Mouse (Mus musculus): ENCODE data around the gene Crip3.

Gene Crip3

DNA sequence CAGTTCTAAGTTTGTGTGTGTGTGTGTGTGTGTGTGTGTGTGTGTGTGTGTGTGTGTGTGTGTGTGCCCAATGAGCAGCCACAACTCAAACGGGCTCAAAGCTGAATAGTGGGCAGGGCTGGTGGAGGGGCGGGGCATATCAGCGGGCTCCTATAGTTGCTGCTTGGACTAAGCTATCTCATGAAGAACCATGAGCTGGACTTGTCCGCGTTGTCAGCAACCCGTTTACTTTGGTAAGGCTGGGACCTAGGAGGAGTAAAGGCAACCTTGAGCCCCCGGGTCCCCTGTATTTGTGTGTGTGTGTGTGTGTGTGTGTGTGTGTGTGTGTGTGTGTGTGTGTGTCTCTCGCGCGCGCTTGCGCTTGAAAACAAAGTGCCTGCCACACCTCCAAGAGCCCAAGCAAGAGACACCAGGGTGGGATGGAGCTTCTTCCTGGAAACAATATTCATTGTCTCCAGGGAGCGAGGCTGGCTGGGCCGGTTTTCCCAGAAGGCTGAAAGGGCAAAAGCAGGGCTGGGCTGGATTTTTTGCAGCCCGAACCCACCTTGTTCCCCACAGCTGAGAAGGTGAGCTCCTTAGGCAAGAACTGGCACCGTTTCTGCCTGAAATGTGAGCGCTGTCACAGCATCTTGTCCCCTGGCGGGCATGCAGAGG lies at the start of gene Crip3:
TSS of gene Crip3 (plus strand) at position 166 of the 654 bp plus-strand sequence.
- no peak for DNase-seq

DNA sequence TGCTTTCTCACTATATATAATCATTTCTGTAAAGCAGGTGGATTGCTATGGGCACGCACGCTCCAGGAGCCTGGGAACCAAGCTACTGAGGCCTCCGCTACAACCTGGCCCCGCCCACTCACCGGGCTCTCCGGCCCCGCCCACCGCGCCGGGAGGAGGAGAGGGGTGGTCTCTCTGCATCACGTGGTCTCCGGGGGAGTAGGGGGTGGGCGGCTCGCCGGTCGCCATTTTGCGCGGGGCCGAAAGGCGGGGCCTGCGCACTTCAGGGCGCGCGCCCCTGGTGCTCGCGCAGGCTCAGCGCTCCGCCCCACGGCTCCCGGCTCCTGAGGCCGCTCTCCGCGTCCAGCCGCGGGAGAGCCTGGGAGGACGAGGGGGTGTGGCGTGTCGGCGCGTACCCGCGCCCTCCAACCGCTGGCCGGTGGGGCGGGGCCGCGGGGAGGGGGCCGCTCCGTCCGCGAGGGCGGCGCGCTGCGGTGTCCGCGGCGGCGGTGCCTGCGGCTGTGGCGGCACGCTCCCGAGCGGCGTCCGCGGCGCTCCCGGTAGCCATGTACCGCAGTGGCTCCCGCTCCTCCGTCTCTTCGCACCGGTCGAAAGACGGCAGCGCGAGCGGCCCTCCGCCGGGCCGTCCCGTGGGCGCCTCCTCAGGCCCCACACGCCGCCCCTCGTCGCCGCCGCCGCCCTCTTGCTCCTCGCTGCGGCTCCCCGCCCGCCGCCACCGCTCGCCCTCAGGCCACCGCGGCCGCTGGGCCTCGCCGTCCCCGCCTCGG lies 45.2 kb upstream of the Crip3 start, which contains the start of gene Zfp318:
TSS of gene Zfp318 (plus strand) at position 438 of the 767 bp plus-strand sequence.
- peak; percentile 95 for DNase-seq

DNA sequence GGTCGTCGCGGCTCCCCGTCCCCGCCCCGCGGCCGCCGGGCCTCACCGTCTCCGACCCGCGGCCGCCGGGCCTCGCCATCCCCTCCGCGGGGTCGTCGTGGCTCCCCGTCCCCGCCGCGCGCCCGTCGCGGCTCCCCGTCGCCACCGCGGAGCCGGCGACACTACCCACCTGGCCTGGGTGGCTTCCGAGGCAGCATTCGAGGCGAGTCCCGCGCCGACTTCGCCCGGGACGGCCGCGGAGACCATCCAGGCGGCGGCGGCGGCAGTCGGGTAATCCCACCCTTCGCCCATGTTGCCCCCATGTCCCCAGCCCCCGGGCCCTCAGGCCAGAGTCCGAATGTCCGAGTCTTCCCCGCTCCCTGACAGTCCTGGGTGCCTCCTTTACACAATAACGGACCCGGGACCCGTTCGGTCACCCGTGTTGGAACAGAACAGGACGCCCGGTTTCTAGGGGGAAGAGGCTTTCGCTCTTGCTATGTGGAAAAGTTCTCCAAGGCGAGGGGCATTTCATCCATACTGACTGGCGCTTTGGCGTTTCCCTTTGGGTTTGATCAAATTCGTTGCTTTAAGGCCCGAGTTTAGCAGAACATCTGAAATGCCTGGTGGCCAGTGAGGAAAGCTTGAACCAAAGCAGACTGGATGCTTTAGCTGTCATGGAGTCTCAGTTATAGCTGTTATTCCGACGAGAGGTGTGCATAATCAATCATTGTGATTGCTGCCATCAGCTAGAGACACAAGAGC lies 44.5 kb upstream of the Crip3 start:
- DNase-seq, result peak; percentile 27

DNA sequence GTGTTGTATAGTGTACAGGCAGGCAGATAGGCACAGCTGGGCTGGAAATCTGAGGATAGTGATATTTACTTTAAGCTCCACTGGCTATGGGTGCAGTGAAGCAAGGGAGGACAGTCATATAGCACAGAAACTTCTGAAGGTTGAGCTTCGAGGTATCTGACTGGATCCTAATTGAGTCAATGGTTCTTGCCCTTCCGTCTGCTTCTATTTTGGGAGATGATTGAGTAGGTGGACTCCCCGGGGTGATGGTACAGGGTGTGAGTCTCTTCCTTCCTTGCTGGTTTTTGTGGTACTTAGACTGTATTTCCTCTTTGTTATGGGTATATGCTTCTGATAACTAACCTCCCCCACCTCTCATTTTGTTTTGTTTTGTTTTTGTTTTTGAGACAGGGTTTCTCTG lies 40.5 kb upstream of the Crip3 start:
- no peak for DNase-seq

DNA sequence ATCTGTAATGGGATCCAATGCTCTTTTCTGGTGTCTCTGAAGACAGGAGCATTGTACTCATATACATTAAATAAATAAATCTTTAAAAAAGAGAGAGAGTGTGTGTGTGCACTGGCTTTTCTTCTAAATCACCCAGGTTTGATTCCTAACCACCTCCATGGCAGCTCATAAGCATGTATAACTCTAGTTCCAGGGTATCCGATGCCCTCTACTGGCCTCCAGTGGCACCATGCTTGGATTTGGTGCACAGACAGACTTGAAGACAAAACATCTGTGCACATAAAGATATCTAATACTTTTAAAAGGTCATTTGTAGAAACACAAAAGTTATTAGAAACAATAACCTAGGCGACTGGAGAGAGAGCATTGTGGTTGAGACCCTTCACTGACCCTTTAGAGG lies 35.7 kb upstream of the Crip3 start:
- no peak for DNase-seq

DNA sequence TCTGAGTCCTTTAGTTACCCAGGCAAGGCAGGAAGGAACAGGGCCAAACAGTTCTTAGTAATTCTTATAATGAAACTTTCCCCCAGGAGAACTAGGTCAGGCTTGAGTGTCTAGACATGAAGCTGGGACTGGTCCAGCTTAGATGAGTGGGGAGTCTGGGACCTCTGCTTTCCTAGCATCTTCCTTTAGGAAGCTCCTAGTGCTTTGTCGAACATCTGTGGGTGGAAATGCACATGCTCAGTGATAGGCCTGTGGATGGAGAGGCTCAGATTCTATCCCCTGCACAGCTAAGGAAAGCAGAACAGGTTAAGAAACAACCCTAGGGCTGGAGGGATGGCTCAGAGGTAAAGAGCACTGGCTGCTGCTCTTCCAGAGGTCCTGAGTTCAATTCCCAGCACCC lies 34.1 kb upstream of the Crip3 start:
- DNase-seq, result no peak

DNA sequence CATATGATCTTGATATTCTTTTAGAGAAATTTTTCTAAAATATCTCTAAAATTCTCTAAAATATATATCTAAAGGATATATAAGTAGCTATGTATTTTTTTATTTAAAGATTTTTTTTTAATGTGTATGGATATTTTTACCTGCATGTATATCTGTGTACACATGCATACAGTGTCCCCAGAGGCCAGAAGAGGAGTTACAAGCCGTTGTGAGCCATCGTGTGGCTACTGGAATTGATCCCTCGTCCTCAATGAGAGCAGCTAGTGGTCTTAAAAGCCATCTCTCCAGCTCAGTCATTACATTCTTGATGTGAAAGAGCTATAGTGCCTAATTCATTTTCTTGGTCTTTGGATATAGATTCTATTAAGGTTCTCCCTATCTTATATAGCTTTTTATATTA lies 20.2 kb upstream of the Crip3 start:
- DNase-seq, result no peak

DNA sequence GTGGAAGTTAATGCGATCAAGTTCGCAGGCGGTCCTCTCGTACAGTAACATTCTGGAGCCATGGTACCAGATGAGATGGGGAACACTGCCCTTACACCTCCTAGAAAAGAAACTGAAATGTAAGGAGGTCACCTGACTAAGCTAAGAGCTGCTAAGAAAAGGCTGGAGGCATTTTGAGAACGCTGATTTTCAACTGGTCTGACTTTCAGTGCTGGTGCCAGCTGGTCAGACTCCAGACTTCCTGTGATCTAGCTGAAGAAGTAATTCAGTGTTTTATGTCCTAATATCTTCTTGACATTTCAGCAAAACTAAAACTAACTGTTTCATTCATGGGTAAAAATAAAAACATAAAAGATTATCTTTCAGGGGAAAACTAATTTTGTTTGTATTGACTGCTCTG lies 10.1 kb upstream of the Crip3 start:
- no peak for DNase-seq

DNA sequence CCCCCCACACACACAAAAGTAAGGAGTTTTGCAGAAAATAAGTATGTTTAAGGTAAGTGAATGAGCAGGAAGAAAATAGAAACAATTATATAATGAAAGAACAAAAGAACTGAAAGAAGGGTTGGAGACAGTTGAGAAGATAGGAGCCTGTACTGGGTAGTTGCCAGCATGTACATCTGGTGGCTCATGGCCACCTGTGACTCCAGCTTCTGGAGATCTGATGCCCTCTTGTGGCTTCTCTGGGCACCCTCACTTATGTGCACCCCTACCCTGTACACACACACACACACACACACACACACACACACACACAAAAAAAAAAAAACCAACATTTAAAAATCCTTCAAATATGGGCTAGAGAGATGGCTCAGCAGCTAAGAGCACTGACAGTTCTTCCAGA lies 9.0 kb upstream of the Crip3 start:
- DNase-seq, result no peak

DNA sequence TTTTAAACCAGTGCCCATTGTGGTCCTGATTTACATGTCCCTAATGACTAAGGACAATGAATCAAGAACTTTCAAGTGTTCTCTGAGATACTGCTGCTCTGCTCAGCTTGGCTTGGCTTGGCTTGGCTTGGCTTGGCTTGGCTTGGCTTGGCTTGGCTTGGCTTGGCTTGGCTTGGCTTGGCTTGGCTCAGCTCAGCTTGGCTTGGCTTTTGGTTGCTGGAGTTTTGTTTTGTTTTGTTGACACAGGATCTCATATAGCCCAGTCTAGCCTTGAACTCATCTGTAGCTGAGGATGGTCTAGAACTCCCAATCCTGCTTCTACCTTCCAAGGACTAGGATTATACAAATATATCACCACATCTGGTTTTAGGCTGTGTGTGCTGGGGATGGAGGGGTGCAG lies 2.2 kb upstream of the Crip3 start:
- no peak for DNase-seq

DNA sequence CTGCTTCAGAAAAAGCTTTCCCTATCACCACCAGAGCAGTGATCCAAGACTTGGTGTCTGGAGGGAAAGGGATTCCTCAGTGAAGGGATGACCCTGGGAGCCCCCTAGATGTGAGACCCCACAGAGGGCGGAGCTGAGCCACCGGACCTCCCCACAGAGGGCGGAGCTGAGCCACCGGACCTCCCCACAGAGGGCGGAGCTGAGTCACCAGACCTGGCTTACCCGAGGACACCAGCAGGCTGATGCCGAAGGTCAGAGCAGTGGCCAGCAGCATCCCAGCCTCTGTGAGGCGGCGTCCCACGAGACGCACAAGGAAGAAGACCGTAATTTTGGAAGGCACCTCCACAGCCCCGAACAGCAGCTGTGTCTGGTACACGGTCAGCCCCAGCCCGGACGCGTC lies 4.9 kb downstream of the Crip3 start:
- no peak for DNase-seq

DNA sequence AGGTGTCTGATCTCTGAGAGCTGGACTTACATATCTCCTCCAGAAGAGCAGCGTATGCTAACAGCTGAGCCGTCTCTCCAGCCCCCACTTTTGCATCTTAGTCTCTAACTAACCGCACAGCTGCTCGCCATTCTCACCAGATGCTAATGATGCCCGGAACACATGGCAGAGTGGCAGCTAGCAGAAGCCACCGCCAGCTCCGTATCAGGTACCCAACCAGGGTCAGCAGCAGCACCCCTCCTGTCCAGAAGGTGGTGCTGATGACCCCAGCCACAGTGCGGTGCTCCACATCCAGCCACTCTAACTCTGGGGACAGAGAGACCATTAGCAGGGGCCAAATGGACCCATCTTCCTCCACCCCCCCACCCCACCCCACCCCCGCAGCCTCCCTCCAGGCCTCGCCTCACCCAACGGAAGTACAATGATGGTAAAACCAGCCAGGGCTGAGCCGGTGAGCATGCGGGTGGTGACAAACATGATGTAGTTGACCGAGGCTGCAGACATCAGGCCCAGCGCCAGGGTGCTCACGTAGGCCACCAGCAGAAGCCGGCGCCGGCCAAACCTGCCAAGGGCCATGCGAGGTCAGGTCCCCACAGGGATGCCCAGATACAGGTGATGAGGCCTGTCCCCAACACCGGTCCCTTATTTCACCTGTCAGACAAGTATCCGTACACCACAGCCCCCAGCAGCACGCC lies 8.1 kb downstream of the Crip3 start:
- DNase-seq, result peak; percentile 42

DNA sequence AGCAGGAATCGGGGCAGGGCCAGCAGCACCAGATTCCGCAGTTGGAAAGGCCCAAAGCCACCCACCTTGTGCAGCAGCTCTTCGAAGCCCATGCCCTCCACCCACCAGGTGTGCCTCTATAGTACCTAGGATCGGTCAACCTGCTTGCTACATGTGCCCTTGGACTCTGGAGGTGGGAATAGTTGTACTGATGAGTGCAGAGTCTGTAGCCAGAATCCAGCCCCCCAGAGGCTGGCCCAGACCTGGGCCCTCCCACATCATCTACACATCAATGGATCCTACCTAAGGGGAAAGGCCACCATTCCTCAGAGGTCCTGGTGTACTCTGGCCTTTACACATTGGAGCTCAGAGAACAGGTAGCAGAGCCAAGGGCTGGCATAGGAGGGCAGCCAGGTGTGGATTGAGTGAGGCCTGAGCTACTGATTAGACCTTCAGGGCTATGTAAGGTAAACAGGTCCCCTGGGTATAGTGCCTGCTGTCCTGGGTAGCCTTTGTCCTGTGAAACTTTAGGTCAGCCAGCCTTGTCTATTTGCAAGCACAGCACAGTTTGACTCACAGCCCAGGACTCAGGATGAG lies 9.7 kb downstream of the Crip3 start, which contains the start of gene Slc22a7:
TSS of gene Slc22a7 (minus strand) at position 160 of the 576 bp plus-strand sequence.
- DNase-seq, result no peak

DNA sequence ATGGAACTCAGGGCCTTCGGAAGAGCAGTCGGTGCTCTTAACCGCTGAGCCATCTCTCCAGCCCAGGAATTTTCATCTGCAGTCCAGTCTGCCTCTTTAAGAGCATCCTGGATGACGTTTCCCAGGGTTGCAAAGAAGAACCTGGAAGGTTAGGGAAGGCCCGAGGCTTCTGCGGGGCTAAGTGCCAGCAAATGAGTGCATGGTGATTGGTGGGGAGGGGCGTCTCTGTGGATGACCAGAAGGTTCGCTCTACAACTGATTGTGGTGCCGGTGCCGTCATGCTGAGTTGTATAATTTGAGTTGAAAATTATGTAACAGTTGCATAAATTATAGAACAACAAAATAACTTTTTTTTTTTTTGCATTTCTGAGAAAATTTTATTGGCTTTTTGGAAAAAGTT lies 10.4 kb downstream of the Crip3 start:
- no peak for DNase-seq

DNA sequence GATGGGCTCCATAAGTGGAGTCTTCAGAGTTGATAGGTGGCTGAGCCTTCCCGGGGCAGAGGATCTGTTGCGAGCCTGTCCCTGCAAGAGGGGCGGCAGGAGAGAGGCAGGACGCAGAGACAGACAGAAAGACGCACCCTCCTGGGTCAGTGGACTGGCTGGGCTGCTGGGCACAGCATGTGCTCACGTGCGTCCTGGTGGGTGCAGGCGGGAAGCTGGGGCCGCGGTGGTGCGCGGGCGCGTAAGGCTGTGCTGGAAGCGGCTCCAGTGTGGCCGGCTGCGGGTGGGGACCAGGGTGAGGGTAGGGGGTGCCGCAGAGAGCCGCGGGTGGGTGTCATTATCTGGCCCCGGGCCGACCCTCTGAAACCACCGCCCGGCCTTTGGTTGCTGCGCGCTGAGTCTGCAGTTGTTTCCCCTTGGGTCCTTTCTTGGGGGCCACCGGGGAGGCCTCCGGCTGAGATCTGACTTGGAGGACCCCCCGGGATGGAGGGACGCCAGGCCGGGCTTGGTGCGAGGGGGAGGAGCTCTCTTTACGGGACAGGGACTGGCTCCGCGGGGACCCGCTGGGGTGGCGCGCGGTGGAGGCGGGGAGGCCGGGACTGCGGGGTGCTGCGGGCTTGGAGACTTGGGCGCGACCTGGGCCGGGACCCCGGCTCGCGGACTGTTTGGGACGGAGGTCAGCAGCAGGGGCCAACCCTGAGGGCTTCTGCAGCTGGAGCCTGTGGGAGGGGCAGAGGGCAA lies 16.3 kb downstream of the Crip3 start:
- no peak for DNase-seq

DNA sequence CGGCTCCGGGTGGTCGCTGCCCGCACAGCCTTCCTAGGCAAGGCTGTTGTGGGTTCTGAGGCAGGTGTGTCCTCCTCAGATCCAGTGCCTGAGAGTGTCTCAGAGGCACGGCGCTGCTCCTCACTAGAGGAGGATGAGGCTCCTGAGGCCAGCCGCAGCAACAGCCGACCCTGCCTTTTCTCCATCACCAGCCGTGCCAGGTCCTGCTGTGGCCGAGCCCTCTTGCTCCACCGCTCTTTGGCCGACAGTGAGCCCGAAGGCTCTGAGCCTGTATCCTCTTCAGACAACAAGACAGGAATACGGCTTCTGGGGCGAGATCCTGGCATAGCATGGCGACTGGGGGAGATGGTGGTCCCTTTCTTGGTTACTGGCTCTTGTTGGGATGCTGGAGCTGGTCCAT lies 17.5 kb downstream of the Crip3 start:
- no peak for DNase-seq

DNA sequence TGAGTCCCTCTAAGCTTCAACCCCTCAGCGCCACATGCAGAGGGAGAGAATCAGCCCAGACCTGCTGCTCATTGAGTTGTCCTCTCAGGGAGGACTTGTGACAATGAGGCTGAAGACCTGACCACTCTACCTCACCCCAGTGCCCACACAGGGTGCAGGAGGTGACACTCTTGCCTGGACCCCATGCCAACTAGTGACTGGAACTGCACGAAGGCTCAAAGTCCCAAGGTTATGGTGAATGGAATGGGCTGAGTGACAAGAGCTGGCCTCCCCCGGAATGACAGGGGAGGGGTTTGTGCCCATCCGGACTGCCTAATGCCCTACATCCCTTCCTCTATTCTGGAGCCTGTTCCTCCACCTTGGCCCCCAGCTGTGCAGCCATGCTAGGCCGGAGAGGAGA lies 24.0 kb downstream of the Crip3 start:
- DNase-seq, result no peak

DNA sequence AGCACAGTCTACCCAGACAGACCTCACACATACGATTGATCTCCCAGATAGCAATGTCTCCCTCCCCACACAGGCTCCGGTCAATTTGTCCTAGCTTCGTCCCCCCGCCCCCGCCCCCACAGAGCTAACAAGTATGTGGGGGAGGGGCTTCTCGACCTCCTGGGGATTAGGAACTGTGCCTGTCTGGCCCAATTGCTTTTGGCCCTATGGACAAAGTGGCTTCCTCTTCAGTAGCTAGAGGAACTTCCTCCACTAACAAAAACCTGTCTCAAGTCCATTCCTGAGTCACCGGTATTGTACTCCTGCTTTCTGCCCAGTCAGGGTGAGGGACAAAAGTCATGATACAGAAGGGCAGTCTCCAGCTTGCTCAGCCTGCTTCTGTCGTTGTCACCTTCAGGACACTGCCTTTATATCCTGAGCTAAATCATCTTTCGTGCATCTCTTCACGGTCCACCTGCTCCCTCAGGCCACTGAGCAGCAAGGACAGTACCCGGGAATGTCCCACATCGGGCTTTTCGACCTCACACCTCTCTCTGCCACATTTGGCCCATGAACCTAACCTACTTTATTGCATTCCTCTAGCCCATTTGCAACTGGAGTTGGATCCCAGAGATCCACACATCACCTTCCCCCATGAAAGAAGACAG lies 24.7 kb downstream of the Crip3 start:
- DNase-seq, result no peak

DNA sequence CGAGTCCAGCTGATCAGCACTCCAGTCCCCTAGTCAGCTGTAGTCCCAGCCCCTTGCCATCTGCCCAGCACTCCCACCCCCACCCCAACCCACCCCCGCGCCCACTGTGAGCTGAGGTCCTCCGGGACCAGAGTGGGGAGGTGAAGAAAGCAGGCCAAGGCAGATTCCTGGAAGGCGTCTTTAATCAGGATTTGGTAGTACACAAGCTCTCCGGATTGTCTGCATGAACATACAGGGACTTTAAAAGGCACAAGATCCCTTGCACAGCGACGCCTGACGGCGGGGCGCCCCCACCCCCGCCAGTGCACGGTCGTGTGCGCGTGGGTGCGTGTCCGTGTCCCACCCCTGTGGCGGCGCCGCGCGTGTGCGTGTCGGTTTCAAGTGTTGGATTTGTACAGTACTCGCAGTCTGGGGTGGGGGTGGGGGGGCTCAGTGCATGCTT lies 25.3 kb downstream of the Crip3 start:
- no peak for DNase-seq

DNA sequence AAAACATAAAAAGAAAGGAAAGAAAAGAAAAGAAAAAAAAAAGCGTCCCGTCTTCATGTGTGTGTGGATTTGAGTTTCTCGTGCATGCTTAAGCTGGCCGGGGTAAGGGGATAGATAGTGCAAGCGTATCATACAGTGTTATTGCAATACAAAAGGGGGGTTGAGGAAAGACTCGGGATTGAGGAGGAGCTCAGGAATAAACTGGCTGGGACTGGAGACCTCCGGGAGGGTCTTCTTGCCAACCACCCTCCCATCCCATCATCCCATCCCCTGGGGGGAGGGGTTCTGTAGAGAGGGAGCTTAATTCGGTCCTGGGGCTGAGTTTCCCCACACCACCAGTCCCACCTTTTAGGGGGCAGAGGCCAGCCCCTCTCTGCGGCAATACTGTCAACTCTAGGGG lies 25.8 kb downstream of the Crip3 start:
- DNase-seq, result no peak

DNA sequence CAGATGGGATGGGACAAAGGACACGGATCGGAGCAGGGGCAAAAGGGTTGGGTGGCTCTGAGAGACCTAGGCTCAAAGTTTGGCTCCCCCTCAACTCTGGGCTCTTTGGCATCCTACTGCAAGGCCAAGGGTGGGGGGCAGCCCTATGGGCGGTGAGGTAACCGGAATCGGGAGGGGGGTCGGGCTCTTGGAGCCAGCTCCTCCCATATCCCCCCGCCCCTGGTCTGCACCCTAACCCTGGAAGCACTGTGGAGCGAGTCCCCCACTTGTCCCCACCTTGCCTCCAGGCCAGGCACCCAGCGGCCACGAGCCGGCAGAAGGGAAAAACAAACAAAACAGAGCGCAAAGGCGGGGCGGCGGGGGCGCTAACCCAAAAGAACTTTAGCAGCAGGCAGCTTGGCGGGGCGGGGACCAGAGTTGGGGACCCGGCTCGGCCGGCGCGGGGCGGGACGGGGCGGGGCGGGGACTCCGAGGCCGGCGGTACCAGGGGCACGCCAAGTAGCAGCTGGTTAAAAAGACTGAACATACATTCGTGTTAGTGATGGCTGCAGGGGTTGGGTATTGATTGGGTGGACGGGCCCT lies 26.5 kb downstream of the Crip3 start:
- DNase-seq, result no peak

Measured in cerebellum, adult 11 months (tissue).